Mouse (Mus musculus): Measurements from ENCODE around the gene Kcng3.

DNA sequence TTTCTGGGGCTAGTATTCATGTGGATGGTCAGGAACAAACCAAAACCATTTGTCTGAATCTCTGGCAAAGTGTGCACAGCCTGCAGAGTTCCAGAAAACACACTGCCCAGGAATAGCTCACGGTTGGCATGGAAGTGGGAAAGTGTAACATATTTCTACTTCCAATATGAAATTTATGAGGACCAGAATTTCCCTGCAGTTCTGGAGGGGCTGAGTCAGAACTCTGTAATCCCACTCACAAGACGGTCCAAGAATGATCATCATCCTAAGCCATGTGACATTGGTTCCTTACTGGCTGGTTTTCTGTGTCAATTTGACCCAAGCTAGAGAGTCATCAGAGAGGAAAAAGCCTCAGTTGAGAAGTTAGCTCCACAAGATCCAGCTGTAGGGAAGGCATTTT, 89.3 kb downstream of the Kcng3 start:
- TF ChIP-seq EP300 (optimal IDR thresholded peaks at IDR 0.05): no peak
- no peak for TF ChIP-seq CTCF (IDR thresholded peaks at IDR 0.05; ENCODE audit: low read depth)
